Comparison of ENCODE assay signal across 11 mouse cellular contexts in genomic region chr14:122226666-122227453, GRCm38 (mm10). TPM values are rescaled to one million over a fixed set of nuclear protein-coding genes. Genes with fewer than 3 reads are reported as not detected.
A peak's percentile ranks its signal among the peaks of the same experiment; 100 is the strongest.
DNase-seq lines count a peak whose midpoint lies in the region; ATAC-seq and TF ChIP-seq lines count a peak whose summit lies in the region.
"Had no signal": no experiment of that assay in that cellular context is flagged by ENCODE, and none has a peak within 500 bp of the region (broad histone marks: within the 10 kb centered on the region; RNA-seq: fewer than 3 reads in every experiment).

No protein-coding gene starts in this region.

- no peaks in the 10 kb centered on the region for H3K36me3 ChIP-seq in hindbrain, embryonic 13.5 days
- no peaks in the 10 kb centered on the region for H3K36me3 ChIP-seq in midbrain, embryonic 16.5 days (ENCODE audit: control insufficient read depth, insufficient read depth, low read length)
- H3K36me3 ChIP-seq: kidney, embryonic 15.5 days had no signal

- peak overlapping the region; percentile 23 for H3K4me2 ChIP-seq in hindbrain, embryonic 13.5 days
- no peak overlapping the region for H3K4me2 ChIP-seq in midbrain, embryonic 16.5 days (ENCODE audit: low read length)
- H3K4me2 ChIP-seq: kidney, embryonic 15.5 days had no signal

- H3K4me3 ChIP-seq in hindbrain, embryonic 13.5 days, result no peak overlapping the region
- no peak overlapping the region for H3K4me3 ChIP-seq in midbrain, embryonic 16.5 days (ENCODE audit: low read depth, low read length)
- H3K4me3 ChIP-seq: kidney, embryonic 15.5 days had no signal

- H3K4me1 ChIP-seq in hindbrain, embryonic 13.5 days (replicated peaks), result peaks cover 34% of the 10 kb centered on the region
- H3K4me1 ChIP-seq in midbrain, embryonic 16.5 days (ENCODE audit: control insufficient read depth, insufficient read depth, low read length), result no peaks in the 10 kb centered on the region; the same call in 1 of the 2 replicates

- H3K9ac ChIP-seq in hindbrain, embryonic 13.5 days, result peak overlapping the region; percentile 49; the same call in 1 of the 2 replicates
- H3K9ac ChIP-seq in midbrain, embryonic 16.5 days (ENCODE audit: low read depth, low read length), result no peak overlapping the region
- H3K9ac ChIP-seq: kidney, embryonic 15.5 days had no signal

- peaks cover 79% of the 10 kb centered on the region for H3K27me3 ChIP-seq in hindbrain, embryonic 13.5 days
- H3K27me3 ChIP-seq in midbrain, embryonic 16.5 days (ENCODE audit: control insufficient read depth, insufficient read depth, low read depth, low read length), result peaks cover 39% of the 10 kb centered on the region

- no peak for TF ChIP-seq POLR2A in brain, embryonic 14.5 days (IDR thresholded peaks at IDR 0.05; ENCODE audit: borderline replicate concordance, extremely low read depth, insufficient read depth, insufficient read length, poor library complexity, severe bottlenecking)

- 34% methylated on average over 22 of the region's 22 CpGs for WGBS in hindbrain, embryonic 13.5 days
- WGBS in midbrain, embryonic 16.5 days, result 33% methylated on average over 22 of the region's 22 CpGs

- DNase-seq in brain, embryonic 14.5 days (ENCODE audit: low read depth), result peak; percentile 48
- peak; percentile 56 to 69 for DNase-seq in cerebellum, postnatal 25 days
- no peak for DNase-seq in spleen, adult 18-20 months
- DNase-seq in heart, adult 8-10 months (ENCODE audit: low spot score), result no peak
- no peak for DNase-seq in layer of hippocampus, adult 11-12 months (ENCODE audit: low spot score)
- DNase-seq: lung, postnatal 4 days; thymus, adult 2 months had no signal

- peak overlapping the region; percentile 52 for H3K27ac ChIP-seq in hindbrain, embryonic 13.5 days
- peak overlapping the region; percentile 62 for H3K27ac ChIP-seq in midbrain, embryonic 16.5 days (ENCODE audit: low read length)
- H3K27ac ChIP-seq: kidney, embryonic 15.5 days had no signal

- no peak for TF ChIP-seq CTCF in brain, embryonic 14.5 days (IDR thresholded peaks at IDR 0.05; ENCODE audit: borderline replicate concordance, extremely low read depth, insufficient read depth, insufficient read length)

- no peak for ATAC-seq in hindbrain, embryonic 13.5 days (ENCODE audit: low FRiP score)
- no peak for ATAC-seq in midbrain, embryonic 16.5 days
- ATAC-seq: activated CD4-positive, CD25-positive, alpha-beta regulatory T cell, adult 4 months had no signal

- no peaks in the 10 kb centered on the region for H3K9me3 ChIP-seq in hindbrain, embryonic 13.5 days
- H3K9me3 ChIP-seq in midbrain, embryonic 16.5 days (replicated peaks; ENCODE audit: control insufficient read depth, low read length, poor library complexity, severe bottlenecking), result no peaks in the 10 kb centered on the region
- H3K9me3 ChIP-seq: kidney, embryonic 15.5 days had no signal

RNA-seq across cellular contexts. Expression of gene Clybl, which starts 45.4 kb away (rescaled TPM):
- 10.1 and 11.7 TPM in 2 replicates for polyA plus RNA-seq in brain, embryonic 14.5 days (2012; rRNA removed)
- 12.1 and 12.7 TPM in 2 replicates for polyA plus RNA-seq in hindbrain, embryonic 13.5 days (2015; fragmentation: Nextera tagmentation; extraction: Ambion mirVana)
- 17.2 and 29.7 TPM in 2 replicates for polyA plus RNA-seq in midbrain, embryonic 16.5 days (2015; fragmentation: Nextera tagmentation; extraction: Ambion mirVana)
- total RNA-seq in heart, adult 8-10 months (2022), result 100 to 1,000 TPM; 129 to 140 (median 133) TPM

Comparison
In these comparisons a context has a peak if more than half of its experiments do, and no peak if none do; other contexts are left out.
1. DNase-seq: peak in brain, embryonic 14.5 days (single experiment) and cerebellum, postnatal 25 days (2 of 2); none in spleen, adult 18-20 months (0 of 2), heart, adult 8-10 months (single experiment) and layer of hippocampus, adult 11-12 months (single experiment).